Mouse (Mus musculus) G1E (cell line): ENCODE data around the gene Zfp866. TPM values are rescaled to one million over a fixed set of nuclear protein-coding genes. Genes with fewer than 3 reads are reported as not detected.

Experiments used
- ATAC-seq: 2 replicates; pipeline ENCODE4 v1.8.0; 2016; ENCODE audit warnings: mild to moderate bottlenecking; ENCODE audit not compliant: insufficient number of reproducible peaks, poor library complexity, low FRiP score, severe bottlenecking; ENCODE audit errors: extremely low read depth
- DNase-seq: peaks from one replicate; pipeline ENCODE4 v3.0.0; 2012; ENCODE audit warnings: low spot score
- H3K27me3 ChIP-seq: 2 replicates; pipeline ENCODE4 v1.6.1; 2012; ENCODE audit warnings: mild to moderate bottlenecking, low read length, inconsistent platforms; ENCODE audit not compliant: insufficient read depth
- H3K36me3 ChIP-seq: replicated peaks from 2 replicates; pipeline ENCODE3; 2012; ENCODE audit warnings: mild to moderate bottlenecking, inconsistent platforms
- H3K4me1 ChIP-seq: 2 replicates; pipeline ENCODE4 v1.6.1; 2012; ENCODE audit warnings: low read depth, low read length, inconsistent platforms, mixed read lengths; ENCODE audit not compliant: insufficient read depth
- H3K4me3 ChIP-seq: 2 replicates; pipeline ENCODE4 v1.5.1; 2012; ENCODE audit warnings: low read depth, mild to moderate bottlenecking, inconsistent platforms, low read length, moderate library complexity, mixed read lengths
- H3K9me3 ChIP-seq: replicated peaks from 2 replicates; pipeline ENCODE4 v1.6.1; 2012; ENCODE audit warnings: inconsistent platforms
- CTCF ChIP-seq: IDR thresholded peaks from 2 replicates; pipeline ENCODE4 v1.5.1; 2012; ENCODE audit warnings: low read depth, low read length, inconsistent platforms, mixed read lengths
- GATA1 ChIP-seq: IDR thresholded peaks from 2 replicates; pipeline ENCODE4 v1.6.1; 2012; ENCODE audit warnings: borderline replicate concordance, low read length, inconsistent platforms, mixed read lengths
- GATA2 ChIP-seq: IDR thresholded peaks from 2 replicates; pipeline ENCODE4 v1.6.1; 2012; ENCODE audit warnings: low read depth, low read length, inconsistent platforms, borderline replicate concordance
- POLR2AphosphoS5 ChIP-seq: IDR thresholded peaks from 2 replicates; pipeline ENCODE4 v1.6.1; 2012; ENCODE audit warnings: low read depth, low read length, inconsistent platforms; ENCODE audit not compliant: insufficient replicate concordance
- TAL1 ChIP-seq: conservative IDR thresholded peaks from 2 replicates; pipeline ENCODE4 v1.6.1; 2012; ENCODE audit warnings: low read depth, low read length, inconsistent platforms, mixed read lengths
- polyA plus RNA-seq: library from polyadenylated mRNA; stranded (reverse); fragments of >175 nt; gene quantifications from 2 replicates; pipeline ENCODE4 v1.2.3, GENCODE M21; 2012
- total RNA-seq, 2 experiments: library from RNA; stranded (forward) in 1 of 2; stranded (reverse) in 1 of 2; fragments of 200-1000 nt in 1 of 2; fragments of >200 nt in 1 of 2; fragmentation: Nextera tagmentation in 1 of 2; gene quantifications; 2 replicates each; pipeline ENCODE4 v1.2.3; 2014 to 2017

Gene Zfp866
- total and polyA plus RNA-seq, 3 experiments: 1.9 to 36.6 (median 35.4) TPM

- DNase-seq (no peak), ATAC-seq (no peak)
- Histone ChIP-seq H3K9me3 (no peaks in the 10 kb centered on the region), H3K4me3 (no peak overlapping the region), H3K4me1 (peaks cover 16% of the 10 kb centered on the region), H3K36me3 (peaks cover 18% of the 10 kb centered on the region), H3K27me3 (no peaks in the 10 kb centered on the region)
- TF ChIP-seq POLR2AphosphoS5 (no peak), GATA1 (no peak), TAL1 (no peak), GATA2 (no peak), CTCF (no peak)
These were observed 38.5 kb downstream of the Zfp866 start for GRCm38 (mm10) chr8:69752437-69752836.

DNA sequence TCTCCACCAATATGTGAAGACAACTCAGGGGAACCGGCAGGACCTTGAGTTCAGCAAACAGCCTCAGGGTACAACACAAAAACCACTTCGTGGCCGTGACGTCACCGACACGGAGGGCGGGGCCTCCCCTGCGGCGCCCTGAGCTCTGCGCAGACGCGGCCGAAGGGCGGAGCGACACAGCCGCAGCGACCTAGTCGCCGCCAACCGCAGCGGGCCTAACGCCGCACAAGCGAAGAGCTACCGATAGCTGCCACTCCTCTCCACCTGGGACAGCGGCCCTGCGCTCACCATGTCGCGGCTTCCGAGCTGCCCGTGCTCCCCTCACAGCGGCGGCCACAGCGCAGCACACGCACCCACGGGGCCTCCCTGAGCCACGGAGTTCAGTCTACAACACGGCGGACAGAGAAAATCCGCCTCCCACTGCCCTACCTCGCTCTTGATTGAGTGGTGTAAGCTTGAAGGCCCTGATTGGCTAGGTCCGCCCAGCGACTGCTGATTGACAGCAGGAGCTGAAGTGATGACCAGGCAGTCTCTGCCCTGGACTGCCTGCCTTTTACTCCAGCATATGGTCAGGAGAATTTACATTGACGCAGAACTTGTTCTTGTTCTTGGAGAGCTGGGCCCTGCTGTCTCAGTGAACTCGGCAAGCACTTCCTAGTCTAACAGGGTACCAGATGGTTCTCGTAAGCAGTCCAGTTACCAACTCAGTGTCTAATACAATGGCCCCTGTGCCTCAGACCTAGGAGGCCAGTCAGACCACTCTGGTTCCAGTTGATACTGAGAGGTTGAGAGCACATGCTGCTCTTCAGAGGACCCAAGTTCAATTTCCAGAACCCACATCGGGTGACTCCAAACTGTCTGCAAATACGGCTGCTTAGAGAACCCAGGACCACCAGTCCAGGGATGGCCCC, 41.2 kb downstream of the Zfp866 start, which contains the start of gene Zfp963:
TSS of gene Zfp963 (minus strand) at position 427 of the 911 bp plus-strand sequence.
- peak; percentile 91 for DNase-seq
- no peak for TF ChIP-seq TAL1
- H3K4me1 ChIP-seq: peaks cover 16% of the 10 kb centered on the region
- peak within 1 kb of the TSS; percentile 94 for H3K4me3 ChIP-seq
- H3K9me3 ChIP-seq: no peaks in the 10 kb centered on the region
- peak; percentile 96 for ATAC-seq
- H3K27me3 ChIP-seq: no peaks in the 10 kb centered on the region
- H3K36me3 ChIP-seq: peaks cover 16% of the 10 kb centered on the region

DNA sequence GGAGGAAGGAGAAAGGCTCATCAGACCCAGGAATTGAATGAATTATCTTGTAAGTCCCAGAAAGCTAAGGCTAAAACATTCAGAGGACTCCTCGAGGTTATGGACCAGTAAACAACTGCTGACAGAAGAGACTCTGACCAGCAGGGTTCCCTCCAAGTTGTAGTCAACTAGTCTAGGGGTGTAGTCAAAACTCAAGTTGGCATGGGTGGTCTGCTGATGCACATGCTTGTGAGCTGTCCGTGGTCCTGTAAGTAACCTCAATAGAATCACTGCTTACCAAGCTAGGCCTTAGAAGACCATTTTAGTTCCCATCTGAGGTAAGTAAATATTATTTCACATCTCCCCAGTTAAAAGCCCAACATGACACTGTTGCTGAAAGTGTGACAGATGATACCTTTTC, 49.7 kb downstream of the Zfp866 start:
- TF ChIP-seq POLR2AphosphoS5 (no peak), GATA2 (no peak), TAL1 (no peak), CTCF (no peak), GATA1 (no peak)
- Histone ChIP-seq H3K36me3 (peaks cover 13% of the 10 kb centered on the region), H3K4me3 (no peak overlapping the region), H3K4me1 (no peaks in the 10 kb centered on the region), H3K27me3 (peaks cover 5% of the 10 kb centered on the region; the same call in 1 of the 2 replicates), H3K9me3 (no peaks in the 10 kb centered on the region)
- no peak for DNase-seq
- ATAC-seq: no peak

DNA sequence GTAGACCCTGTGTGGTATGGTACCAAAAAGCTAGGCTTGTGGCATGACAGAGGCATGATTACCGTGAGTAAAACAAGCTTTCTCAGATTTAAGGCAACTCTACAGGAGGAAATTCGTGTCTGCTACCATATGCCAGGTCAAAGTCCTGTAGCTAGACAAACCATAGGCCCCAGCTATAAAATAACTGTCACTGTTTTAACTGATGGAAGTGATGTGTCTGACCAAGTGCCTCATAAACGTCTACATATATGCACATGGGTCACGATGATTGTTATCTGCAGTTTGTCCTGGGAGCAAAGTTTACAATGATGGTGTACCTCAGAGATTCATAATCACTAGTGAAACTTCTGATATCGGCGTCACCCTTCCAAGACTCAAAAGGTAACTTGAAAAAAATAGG, 50.2 kb downstream of the Zfp866 start:
- ATAC-seq (no peak), DNase-seq (no peak)
- H3K36me3 ChIP-seq: peaks cover 11% of the 10 kb centered on the region
- TF ChIP-seq TAL1: no peak
- TF ChIP-seq CTCF: no peak
- no peak for TF ChIP-seq GATA1
- TF ChIP-seq GATA2: no peak
- no peak for TF ChIP-seq POLR2AphosphoS5
- H3K27me3 ChIP-seq: peaks cover 5% of the 10 kb centered on the region; the same call in 1 of the 2 replicates
- H3K9me3 ChIP-seq: no peaks in the 10 kb centered on the region
- H3K4me3 ChIP-seq: no peak overlapping the region
- no peaks in the 10 kb centered on the region for H3K4me1 ChIP-seq

DNA sequence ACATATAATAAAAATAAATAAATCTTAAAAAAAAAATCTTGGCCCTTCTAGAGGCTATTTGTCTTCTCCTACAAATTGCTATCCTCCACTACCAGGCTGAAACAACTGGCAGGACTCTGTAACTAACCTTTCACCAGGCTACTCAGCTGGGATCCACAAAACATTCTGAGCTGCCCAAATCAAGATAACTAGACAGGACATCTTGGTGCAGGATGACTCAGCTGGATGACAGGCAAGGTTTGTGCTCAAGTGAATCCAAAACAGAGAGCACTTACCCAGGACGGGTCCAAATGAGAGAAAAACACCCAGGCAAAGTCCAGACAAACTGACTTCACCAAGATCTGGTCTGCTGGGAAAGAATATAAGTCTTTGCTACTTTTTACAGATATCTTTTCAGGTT, 55.5 kb downstream of the Zfp866 start:
- ATAC-seq: no peak
- no peak for TF ChIP-seq TAL1
- no peak for TF ChIP-seq GATA2
- no peak for TF ChIP-seq CTCF
- TF ChIP-seq POLR2AphosphoS5: no peak
- no peak for TF ChIP-seq GATA1

GRCm38 (mm10) chr8:69717232-69717580, 73.8 kb downstream of the Zfp866 start:
- Histone ChIP-seq H3K36me3 (peaks cover 24% of the 10 kb centered on the region), H3K9me3 (no peaks in the 10 kb centered on the region), H3K4me3 (peak overlapping the region; percentile 99), H3K27me3 (peaks cover 3% of the 10 kb centered on the region; the same call in 1 of the 2 replicates), H3K4me1 (peaks cover 28% of the 10 kb centered on the region)
- ATAC-seq (no peak), DNase-seq (peak; percentile 5)
- TF ChIP-seq POLR2AphosphoS5 (no peak), CTCF (no peak), TAL1 (no peak), GATA2 (no peak), GATA1 (no peak)

More for the DNA sequence above, 55.5 kb downstream of the Zfp866 start:
- Histone ChIP-seq H3K4me3 (no peak overlapping the region), H3K36me3 (no peaks in the 10 kb centered on the region), H3K9me3 (no peaks in the 10 kb centered on the region), H3K4me1 (no peaks in the 10 kb centered on the region), H3K27me3 (peaks cover 5% of the 10 kb centered on the region; the same call in 1 of the 2 replicates)
- DNase-seq: no peak
